Mouse (Mus musculus): ENCODE results near the gene Smok3c. TPM values are rescaled to one million over a fixed set of nuclear protein-coding genes. Genes with fewer than 3 reads are reported as not detected.
"Not testable (repeated sequence)": the region's sequence is repeated elsewhere in the genome, so short reads cannot be mapped to it uniquely, and the experiment has no call there.

Gene Smok3c
- polyA plus RNA-seq (2011; ENCODE audit: insufficient read depth, insufficient read length, low replicate concordance, missing spikeins), result not detected in 2 replicates

DNA sequence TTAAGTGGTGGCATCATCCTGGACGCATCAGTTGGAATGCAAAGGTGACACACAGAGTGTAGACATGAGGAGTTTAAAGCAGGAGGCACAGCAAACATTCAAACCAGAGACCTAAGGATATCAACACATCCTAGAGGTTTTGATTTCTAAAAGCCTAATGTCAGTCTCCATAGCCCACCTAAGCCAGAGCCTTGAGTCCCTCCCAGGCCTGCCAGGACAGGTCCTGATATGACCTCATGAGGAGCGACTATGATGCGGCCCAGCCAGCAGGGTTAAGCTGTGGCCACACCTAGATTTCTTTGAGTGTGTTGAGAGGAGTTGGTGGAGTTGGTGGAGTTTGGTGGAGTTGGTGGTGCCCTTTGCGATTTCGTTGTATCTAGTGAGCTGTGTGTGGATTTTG is at the start of gene Smok3c:
Gene Smok3c, plus strand, starts transcription at position 301 of the 400 bp plus-strand sequence.
- H3K4me3 ChIP-seq (replicated peaks; ENCODE audit: control insufficient read depth, low read depth, low read length); H3K27ac ChIP-seq (ENCODE audit: control insufficient read depth, insufficient read depth, low read depth, low read length, poor library complexity); H3K4me1 ChIP-seq (ENCODE audit: control insufficient read depth, insufficient read depth, low read length): not testable (repeated sequence)
- no CpG with 5 or more reads among the region's 5 CpGs for WGBS

DNA sequence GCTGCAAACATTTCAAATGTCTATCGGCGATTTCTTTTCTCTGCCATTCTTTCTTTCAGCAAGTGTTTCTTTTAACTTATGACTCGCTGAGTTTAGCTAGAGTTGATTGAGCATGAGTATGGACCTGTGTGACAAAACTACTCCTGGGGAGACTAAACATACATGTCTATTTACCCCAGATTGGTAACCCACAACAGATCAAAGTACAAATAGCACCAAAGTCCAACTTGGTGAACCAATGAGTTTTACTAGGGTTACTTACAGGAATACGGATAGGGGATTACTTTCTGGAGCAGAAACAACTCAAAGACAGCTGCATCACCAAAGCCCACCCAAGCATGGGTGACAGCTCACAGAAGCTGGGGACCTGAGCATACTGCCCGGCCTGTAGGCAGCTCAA is 43.6 kb upstream of the Smok3c start:
- no peak overlapping the region for H3K4me3 ChIP-seq (replicated peaks; ENCODE audit: control insufficient read depth, low read depth, low read length)
- H3K4me1 ChIP-seq (ENCODE audit: control insufficient read depth, insufficient read depth, low read length), result no peaks in the 10 kb centered on the region
- TF ChIP-seq POLR2A (IDR thresholded peaks at IDR 0.05; ENCODE audit: borderline replicate concordance, control insufficient read depth, low read depth, low read length) (no peak), CTCF (IDR thresholded peaks at IDR 0.05; ENCODE audit: control insufficient read depth, insufficient read depth, low read length) (no peak)
- 84% methylated on average over 5 of the region's 5 CpGs for WGBS
- H3K27ac ChIP-seq (ENCODE audit: control insufficient read depth, insufficient read depth, low read depth, low read length, poor library complexity), result no peak overlapping the region

DNA sequence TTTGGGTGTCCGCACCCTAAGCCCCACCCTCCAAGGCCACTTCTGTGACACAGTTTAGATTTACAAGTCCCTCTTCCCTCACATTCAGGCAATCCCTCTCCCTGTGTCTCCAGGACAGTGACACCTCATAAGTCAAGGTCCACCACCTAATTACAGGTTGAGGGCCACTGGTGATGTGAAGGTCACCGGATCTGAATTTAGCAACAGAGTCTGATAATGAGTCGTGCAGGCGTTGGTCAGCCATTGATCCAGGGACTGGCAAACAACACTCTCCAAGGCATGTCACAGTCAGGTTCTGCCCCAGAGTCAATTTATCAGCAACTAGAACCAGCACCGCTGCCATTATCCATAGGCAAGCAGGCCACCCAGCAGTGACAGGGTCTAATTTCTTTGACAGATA is 40.6 kb upstream of the Smok3c start:
- TF ChIP-seq POLR2A (IDR thresholded peaks at IDR 0.05; ENCODE audit: borderline replicate concordance, control insufficient read depth, low read depth, low read length), result no peak
- TF ChIP-seq CTCF (IDR thresholded peaks at IDR 0.05; ENCODE audit: control insufficient read depth, insufficient read depth, low read length), result no peak
- 86% methylated on average over 5 of the region's 5 CpGs for WGBS
- no peak overlapping the region for H3K27ac ChIP-seq (ENCODE audit: control insufficient read depth, insufficient read depth, low read depth, low read length, poor library complexity)
- no peak overlapping the region for H3K4me3 ChIP-seq (replicated peaks; ENCODE audit: control insufficient read depth, low read depth, low read length)
- H3K4me1 ChIP-seq (ENCODE audit: control insufficient read depth, insufficient read depth, low read length), result no peaks in the 10 kb centered on the region

DNA sequence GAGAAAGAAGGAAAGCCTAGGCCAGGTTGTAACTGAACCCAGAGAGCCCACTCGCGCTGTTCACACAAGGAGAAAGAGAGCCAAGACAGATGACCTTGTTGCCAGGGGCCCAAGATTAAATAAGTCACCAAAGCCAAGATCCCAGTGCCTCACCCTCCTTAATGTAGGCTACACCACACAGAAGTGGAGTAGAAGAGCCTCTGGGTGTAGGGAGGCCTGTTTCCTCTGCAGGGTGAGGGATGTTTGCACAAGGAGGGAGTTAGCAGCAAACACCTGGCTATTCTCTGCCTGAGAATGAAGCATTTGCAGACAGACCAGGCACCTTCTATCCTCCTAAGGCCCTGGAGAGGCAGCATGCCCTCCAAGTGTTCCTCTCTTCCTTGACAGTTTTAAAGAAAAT is 36.5 kb upstream of the Smok3c start:
- H3K4me3 ChIP-seq (replicated peaks; ENCODE audit: control insufficient read depth, low read depth, low read length), result no peak overlapping the region
- 89% methylated on average over 2 of the region's 2 CpGs for WGBS
- no peak for TF ChIP-seq POLR2A (IDR thresholded peaks at IDR 0.05; ENCODE audit: borderline replicate concordance, control insufficient read depth, low read depth, low read length)
- no peak for TF ChIP-seq CTCF (IDR thresholded peaks at IDR 0.05; ENCODE audit: control insufficient read depth, insufficient read depth, low read length)
- H3K4me1 ChIP-seq (ENCODE audit: control insufficient read depth, insufficient read depth, low read length), result no peaks in the 10 kb centered on the region
- H3K27ac ChIP-seq (ENCODE audit: control insufficient read depth, insufficient read depth, low read depth, low read length, poor library complexity), result no peak overlapping the region

DNA sequence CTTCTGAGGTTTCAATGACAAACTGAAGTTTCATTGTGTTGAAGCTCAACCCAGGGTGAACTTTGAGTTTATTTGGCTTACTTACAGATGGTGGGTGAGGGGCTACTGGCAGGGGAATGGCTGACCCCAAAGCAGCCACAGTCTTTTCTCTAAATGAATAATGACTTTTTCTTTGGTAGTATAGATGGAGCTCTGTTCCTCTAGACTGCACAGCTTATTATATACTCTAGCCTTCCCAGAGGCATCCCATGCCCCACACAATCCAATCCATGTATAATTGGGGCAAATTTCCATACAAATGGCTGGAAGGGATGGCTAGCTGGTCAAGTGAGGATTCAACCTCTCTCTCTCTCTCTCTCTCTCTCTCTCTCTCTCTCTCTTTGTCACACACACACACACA is 36.0 kb upstream of the Smok3c start:
- Histone ChIP-seq H3K4me1 (ENCODE audit: control insufficient read depth, insufficient read depth, low read length) (no peaks in the 10 kb centered on the region), H3K27ac (ENCODE audit: control insufficient read depth, insufficient read depth, low read depth, low read length, poor library complexity) (no peak overlapping the region), H3K4me3 (replicated peaks; ENCODE audit: control insufficient read depth, low read depth, low read length) (no peak overlapping the region)
- TF ChIP-seq CTCF (IDR thresholded peaks at IDR 0.05; ENCODE audit: control insufficient read depth, insufficient read depth, low read length) (no peak), POLR2A (IDR thresholded peaks at IDR 0.05; ENCODE audit: borderline replicate concordance, control insufficient read depth, low read depth, low read length) (no peak)

DNA sequence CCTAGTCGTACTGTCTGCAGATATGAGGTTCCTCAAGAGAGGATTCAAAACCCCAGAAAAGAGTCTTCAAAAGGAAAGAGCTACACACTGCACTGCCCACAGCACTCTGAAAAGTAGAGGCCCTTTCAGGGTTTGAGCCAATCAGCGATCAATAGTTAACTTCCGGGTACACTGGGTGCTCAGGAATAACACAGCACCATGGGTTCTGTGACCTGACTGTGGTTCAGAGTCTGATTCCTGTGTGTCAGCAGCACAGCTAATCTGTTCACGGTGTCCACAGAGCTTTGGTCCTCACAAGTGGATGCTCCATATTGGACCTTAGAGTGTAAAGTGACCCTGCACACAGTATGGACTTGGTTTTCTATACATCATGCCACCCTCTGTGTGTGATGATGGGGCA is 33.4 kb upstream of the Smok3c start:
- not testable (repeated sequence) for H3K4me3 ChIP-seq (replicated peaks; ENCODE audit: control insufficient read depth, low read depth, low read length); H3K27ac ChIP-seq (ENCODE audit: control insufficient read depth, insufficient read depth, low read depth, low read length, poor library complexity); H3K4me1 ChIP-seq (ENCODE audit: control insufficient read depth, insufficient read depth, low read length)
- WGBS, result 76% methylated on average over 3 of the region's 4 CpGs

DNA sequence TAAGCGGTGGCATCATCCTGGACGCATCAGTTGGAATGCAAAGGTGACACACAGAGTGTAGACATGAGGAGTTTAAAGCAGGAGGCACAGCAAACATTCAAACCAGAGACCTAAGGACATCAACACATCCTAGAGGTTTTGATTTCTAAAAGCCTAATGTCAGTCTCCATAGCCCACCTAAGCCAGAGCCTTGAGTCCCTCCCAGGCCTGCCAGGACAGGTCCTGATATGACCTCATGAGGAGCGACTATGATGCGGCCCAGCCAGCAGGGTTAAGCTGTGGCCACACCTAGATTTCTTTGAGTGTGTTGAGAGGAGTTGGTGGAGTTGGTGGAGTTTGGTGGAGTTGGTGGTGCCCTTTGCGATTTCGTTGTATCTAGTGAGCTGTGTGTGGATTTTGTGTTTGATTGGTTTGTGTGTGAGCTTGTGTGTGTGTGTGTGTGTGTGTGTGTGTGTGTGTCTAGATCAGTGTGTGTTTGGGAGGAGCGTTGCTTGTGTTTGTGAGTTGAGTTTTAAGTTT is 32.0 kb upstream of the Smok3c start, which contains the start of the genes Smok3a and Smok3b:
Gene Smok3a, plus strand, starts transcription at position 301 of the 519 bp plus-strand sequence.
Gene Smok3b, plus strand, starts transcription at position 469 of the 519 bp plus-strand sequence.
- not testable (repeated sequence) for H3K4me1 ChIP-seq (ENCODE audit: control insufficient read depth, insufficient read depth, low read length); H3K4me3 ChIP-seq (replicated peaks; ENCODE audit: control insufficient read depth, low read depth, low read length); H3K27ac ChIP-seq (ENCODE audit: control insufficient read depth, insufficient read depth, low read depth, low read length, poor library complexity)
- 82% methylated on average over 4 of the region's 7 CpGs for WGBS

DNA sequence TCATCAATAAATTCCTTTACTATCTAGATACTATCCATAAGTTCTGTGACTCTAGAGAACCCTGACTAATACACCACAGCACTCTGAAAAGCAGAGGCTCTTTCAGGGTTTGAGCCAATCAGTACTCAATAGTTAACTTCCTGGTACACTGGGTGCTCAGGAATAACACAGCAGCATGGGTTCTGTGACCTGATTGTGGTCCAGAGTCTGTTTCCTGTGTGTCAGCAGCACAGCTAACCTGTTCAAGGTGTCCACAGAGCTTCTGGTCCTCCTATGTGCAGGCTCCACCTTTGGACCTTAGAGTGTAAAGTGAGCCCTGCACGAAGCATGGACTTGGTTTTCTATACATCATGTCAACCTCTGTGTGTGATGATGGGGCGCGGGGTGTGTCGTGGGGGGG is 20.8 kb downstream of the Smok3c start:
- Histone ChIP-seq H3K4me1 (ENCODE audit: control insufficient read depth, insufficient read depth, low read length) (no peaks in the 10 kb centered on the region), H3K27ac (ENCODE audit: control insufficient read depth, insufficient read depth, low read depth, low read length, poor library complexity) (no peak overlapping the region), H3K4me3 (replicated peaks; ENCODE audit: control insufficient read depth, low read depth, low read length) (no peak overlapping the region)
- TF ChIP-seq POLR2A (IDR thresholded peaks at IDR 0.05; ENCODE audit: borderline replicate concordance, control insufficient read depth, low read depth, low read length) (no peak), CTCF (IDR thresholded peaks at IDR 0.05; ENCODE audit: control insufficient read depth, insufficient read depth, low read length) (no peak)
- 65% methylated on average over 4 of the region's 4 CpGs for WGBS

DNA sequence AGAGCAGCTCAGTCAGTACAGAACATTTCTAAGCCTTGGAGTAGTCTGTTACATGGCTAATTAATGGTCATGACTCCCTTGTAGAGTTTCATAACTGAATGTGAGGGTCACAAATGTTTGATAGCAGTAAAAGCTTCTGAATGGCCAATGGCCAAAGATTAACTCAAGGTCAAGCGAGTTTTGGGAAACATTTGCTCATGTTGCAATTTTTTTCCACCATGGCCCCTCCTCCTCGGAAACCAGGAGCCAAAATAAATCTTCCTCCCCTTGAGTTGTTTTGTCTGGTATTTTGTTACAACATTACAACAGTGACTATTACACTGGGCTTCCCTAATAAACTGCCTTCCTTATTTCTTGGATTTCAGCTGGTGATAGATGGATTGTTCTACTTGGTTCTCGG is 22.7 kb downstream of the Smok3c start:
- H3K4me1 ChIP-seq (ENCODE audit: control insufficient read depth, insufficient read depth, low read length), result no peaks in the 10 kb centered on the region
- WGBS, result 63% methylated on average over 3 of the region's 3 CpGs
- no peak overlapping the region for H3K27ac ChIP-seq (ENCODE audit: control insufficient read depth, insufficient read depth, low read depth, low read length, poor library complexity)
- H3K4me3 ChIP-seq (replicated peaks; ENCODE audit: control insufficient read depth, low read depth, low read length), result no peak overlapping the region
- TF ChIP-seq CTCF (IDR thresholded peaks at IDR 0.05; ENCODE audit: control insufficient read depth, insufficient read depth, low read length) (no peak), POLR2A (IDR thresholded peaks at IDR 0.05; ENCODE audit: borderline replicate concordance, control insufficient read depth, low read depth, low read length) (no peak)
